Mouse (Mus musculus): ENCODE data around the gene Mapk1ip1l. TPM values are rescaled to one million over a fixed set of nuclear protein-coding genes. Genes with fewer than 3 reads are reported as not detected.

The Mapk1ip1l gene
- polyA plus RNA-seq, 1 experiment = 22.9 TPM

- Histone ChIP-seq H3K27me3 (ENCODE audit: control insufficient read depth, insufficient read depth, insufficient read length) (no peaks in the 10 kb centered on the region), H3K4me3 (peak overlapping the region; percentile 82), H3ac (ENCODE audit: control insufficient read depth, insufficient read length) (peak overlapping the region; percentile 11), H3K36me3 (ENCODE audit: control insufficient read depth, insufficient read depth) (no peaks in the 10 kb centered on the region), H3K4me2 (ENCODE audit: low read depth) (peak overlapping the region; percentile 85), H3K79me2 (ENCODE audit: control insufficient read depth, insufficient read depth) (peaks cover 61% of the 10 kb centered on the region)
- TF ChIP-seq SRF (IDR thresholded peaks at IDR 0.05; ENCODE audit: control insufficient read depth, insufficient read length, low read depth) (no peak), POLR2AphosphoS2 (IDR thresholded peaks at IDR 0.05; ENCODE audit: insufficient read length, low read depth) (no peak), E2F4 (IDR thresholded peaks at IDR 0.05; ENCODE audit: insufficient read depth) (no peak), REST (IDR thresholded peaks at IDR 0.05; ENCODE audit: insufficient read depth, insufficient read length) (no peak)
Observed at GRCm38 (mm10) chr14:47276036-47276603, 21.9 kb upstream of the Mapk1ip1l start.

GRCm38 (mm10) chr14:47276637-47277393, 21.3 kb upstream of the Mapk1ip1l start, which contains the start of the genes Wdhd1 and Socs4:
Wdhd1 (minus strand) TSS chr14:47276857.
Socs4 (plus strand) TSS chr14:47276931.
- H3K79me2 ChIP-seq (ENCODE audit: control insufficient read depth, insufficient read depth) = peaks cover 68% of the 10 kb centered on the region
- TF ChIP-seq POLR2AphosphoS2 (IDR thresholded peaks at IDR 0.05; ENCODE audit: insufficient read length, low read depth) = peak; percentile 92
- TF ChIP-seq POLR2A (IDR thresholded peaks at IDR 0.05; ENCODE audit: insufficient read length, low read depth) = peak; percentile 81
- no peak for TF ChIP-seq CEBPB (IDR thresholded peaks at IDR 0.05; ENCODE audit: insufficient read depth, poor library complexity, severe bottlenecking)
- TF ChIP-seq USF1 (IDR thresholded peaks at IDR 0.05; ENCODE audit: low read depth) = no peak
- no peak for TF ChIP-seq MAX (IDR thresholded peaks at IDR 0.05; ENCODE audit: low read depth)
- TF ChIP-seq MYOD1 (IDR thresholded peaks at IDR 0.05; ENCODE audit: control insufficient read depth in 1 of 3, insufficient read length in 2 of 3, low read depth in 2 of 3) = peak in 1 of 3 experiments; percentile 13
- TF ChIP-seq TCF3 (IDR thresholded peaks at IDR 0.05; ENCODE audit: insufficient read length, low read depth) = no peak
- no peak for TF ChIP-seq REST (IDR thresholded peaks at IDR 0.05; ENCODE audit: insufficient read depth, insufficient read length)
- TF ChIP-seq TCF12 (IDR thresholded peaks at IDR 0.05; ENCODE audit: insufficient read depth, poor library complexity, severe bottlenecking) = no peak
- no peak for TF ChIP-seq SRF (IDR thresholded peaks at IDR 0.05; ENCODE audit: control insufficient read depth, insufficient read length, low read depth)
- TF ChIP-seq MYOG (IDR thresholded peaks at IDR 0.05; ENCODE audit: control insufficient read depth in 1 of 3, insufficient read depth in 1 of 3, insufficient read length in 2 of 3, low read depth in 2 of 3) = no peak
- TF ChIP-seq E2F4 (IDR thresholded peaks at IDR 0.05; ENCODE audit: insufficient read depth) = peak; percentile 80
- peak within 1 kb of the TSS; percentile 82 for H3K4me3 ChIP-seq
- H3ac ChIP-seq (ENCODE audit: control insufficient read depth, insufficient read length) = peak within 1 kb of the TSS; percentile 11
- H3K27me3 ChIP-seq (ENCODE audit: control insufficient read depth, insufficient read depth, insufficient read length) = no peaks in the 10 kb centered on the region
- H3K4me2 ChIP-seq (ENCODE audit: low read depth) = peak within 1 kb of the TSS; percentile 85
- no peaks in the 10 kb centered on the region for H3K36me3 ChIP-seq (ENCODE audit: control insufficient read depth, insufficient read depth)

DNA sequence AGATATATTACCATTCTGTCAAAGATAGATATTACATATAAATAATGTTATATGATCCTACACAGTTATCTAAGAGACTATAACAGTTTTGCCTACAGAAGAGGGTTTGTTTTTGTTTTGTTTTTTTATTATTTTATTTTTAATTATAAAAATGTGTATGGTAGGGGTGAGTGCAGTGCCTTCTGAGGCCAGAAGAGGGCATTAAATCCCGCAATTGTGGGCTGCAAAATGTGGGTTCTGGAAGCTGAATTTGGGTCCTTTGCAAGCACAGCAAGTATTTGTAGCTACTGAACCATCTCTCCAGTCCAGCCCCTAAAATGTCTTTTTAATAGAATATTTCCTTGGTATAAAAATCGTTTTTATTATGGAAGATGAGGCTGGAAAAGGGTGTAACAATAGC, 19.0 kb upstream of the Mapk1ip1l start:
- Histone ChIP-seq H3ac (ENCODE audit: control insufficient read depth, insufficient read length) (no peak overlapping the region), H3K27me3 (ENCODE audit: control insufficient read depth, insufficient read depth, insufficient read length) (no peaks in the 10 kb centered on the region), H3K79me2 (ENCODE audit: control insufficient read depth, insufficient read depth) (peaks cover 90% of the 10 kb centered on the region), H3K4me2 (ENCODE audit: low read depth) (no peak overlapping the region), H3K4me3 (no peak overlapping the region), H3K36me3 (ENCODE audit: control insufficient read depth, insufficient read depth) (no peaks in the 10 kb centered on the region)
- TF ChIP-seq POLR2AphosphoS2 (IDR thresholded peaks at IDR 0.05; ENCODE audit: insufficient read length, low read depth) (no peak), USF1 (IDR thresholded peaks at IDR 0.05; ENCODE audit: low read depth) (no peak), REST (IDR thresholded peaks at IDR 0.05; ENCODE audit: insufficient read depth, insufficient read length) (no peak), SRF (IDR thresholded peaks at IDR 0.05; ENCODE audit: control insufficient read depth, insufficient read length, low read depth) (no peak), TCF3 (IDR thresholded peaks at IDR 0.05; ENCODE audit: insufficient read length, low read depth) (no peak), MYOD1 (IDR thresholded peaks at IDR 0.05; ENCODE audit: control insufficient read depth in 1 of 3, insufficient read length in 2 of 3, low read depth in 2 of 3) (no peak), MYOG (IDR thresholded peaks at IDR 0.05; ENCODE audit: control insufficient read depth in 1 of 3, insufficient read depth in 1 of 3, insufficient read length in 2 of 3, low read depth in 2 of 3) (no peak), POLR2A (IDR thresholded peaks at IDR 0.05; ENCODE audit: insufficient read length, low read depth) (no peak), E2F4 (IDR thresholded peaks at IDR 0.05; ENCODE audit: insufficient read depth) (no peak), MAX (IDR thresholded peaks at IDR 0.05; ENCODE audit: low read depth) (no peak), TCF12 (IDR thresholded peaks at IDR 0.05; ENCODE audit: insufficient read depth, poor library complexity, severe bottlenecking) (no peak)

DNA sequence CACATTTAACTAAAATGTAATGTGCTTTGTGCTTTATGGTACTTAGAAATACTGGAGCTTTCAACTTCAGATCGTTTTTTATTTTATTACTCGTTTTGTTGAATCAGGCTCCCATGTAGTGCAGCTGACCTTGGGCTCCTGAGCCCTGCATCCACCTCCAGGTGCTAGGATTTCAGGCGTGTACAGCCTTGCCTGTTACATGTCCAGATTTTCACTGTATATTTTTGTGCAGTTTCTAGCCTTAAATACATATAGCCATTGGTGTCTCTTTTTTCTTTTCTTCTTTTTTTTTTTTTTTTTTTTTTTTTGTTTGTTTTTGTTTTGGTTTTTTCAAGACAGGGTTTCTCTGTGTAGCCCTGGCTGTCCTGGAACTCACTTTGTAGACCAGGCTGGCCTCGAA, 16.5 kb upstream of the Mapk1ip1l start:
- H3K36me3 ChIP-seq (ENCODE audit: control insufficient read depth, insufficient read depth) = no peaks in the 10 kb centered on the region
- H3K79me2 ChIP-seq (ENCODE audit: control insufficient read depth, insufficient read depth) = peaks cover 93% of the 10 kb centered on the region
- H3ac ChIP-seq (ENCODE audit: control insufficient read depth, insufficient read length) = no peak overlapping the region
- TF ChIP-seq TCF3 (IDR thresholded peaks at IDR 0.05; ENCODE audit: insufficient read length, low read depth) (no peak), POLR2A (IDR thresholded peaks at IDR 0.05; ENCODE audit: insufficient read length, low read depth) (no peak), MYOG (IDR thresholded peaks at IDR 0.05; ENCODE audit: control insufficient read depth in 1 of 3, insufficient read depth in 1 of 3, insufficient read length in 2 of 3, low read depth in 2 of 3) (no peak), POLR2AphosphoS2 (IDR thresholded peaks at IDR 0.05; ENCODE audit: insufficient read length, low read depth) (no peak), USF1 (IDR thresholded peaks at IDR 0.05; ENCODE audit: low read depth) (no peak), CEBPB (IDR thresholded peaks at IDR 0.05; ENCODE audit: insufficient read depth, poor library complexity, severe bottlenecking) (no peak), E2F4 (IDR thresholded peaks at IDR 0.05; ENCODE audit: insufficient read depth) (no peak), REST (IDR thresholded peaks at IDR 0.05; ENCODE audit: insufficient read depth, insufficient read length) (no peak), MYOD1 (IDR thresholded peaks at IDR 0.05; ENCODE audit: control insufficient read depth in 1 of 3, insufficient read length in 2 of 3, low read depth in 2 of 3) (no peak), SRF (IDR thresholded peaks at IDR 0.05; ENCODE audit: control insufficient read depth, insufficient read length, low read depth) (no peak), MAX (IDR thresholded peaks at IDR 0.05; ENCODE audit: low read depth) (no peak), TCF12 (IDR thresholded peaks at IDR 0.05; ENCODE audit: insufficient read depth, poor library complexity, severe bottlenecking) (no peak)
- no peak overlapping the region for H3K4me2 ChIP-seq (ENCODE audit: low read depth)
- H3K4me3 ChIP-seq = no peak overlapping the region
- no peaks in the 10 kb centered on the region for H3K27me3 ChIP-seq (ENCODE audit: control insufficient read depth, insufficient read depth, insufficient read length)
